Mouse (Mus musculus) right cerebral cortex, postnatal 4 days (tissue): ENCODE results near the gene Rtf2.

Source experiments
- DNase-seq: peaks from one replicate; pipeline ENCODE4 v3.0.0-alpha.2; 2022

Gene Rtf2

GRCm38 (mm10) chr2:172439843-172440639 lies at the start of gene Rtf2:
TSS of gene Rtf2 (plus strand) at chr2:172440556.
- DNase-seq = peak; percentile 99

- no peak for DNase-seq
These were observed 48.3 kb upstream of the Rtf2 start for GRCm38 (mm10) chr2:172392041-172392521.

GRCm38 (mm10) chr2:172393391-172394051 lies 46.8 kb upstream of the Rtf2 start, which contains the start of gene Cass4:
TSS of gene Cass4 (plus strand) at chr2:172393794.
- no peak for DNase-seq

- DNase-seq = no peak
These were observed 46.3 kb upstream of the Rtf2 start for GRCm38 (mm10) chr2:172394052-172394392.

GRCm38 (mm10) chr2:172394671-172395070 lies 45.7 kb upstream of the Rtf2 start:
- DNase-seq = no peak

GRCm38 (mm10) chr2:172395961-172396360 lies 44.4 kb upstream of the Rtf2 start:
- no peak for DNase-seq

- no peak for DNase-seq
These were observed 40.5 kb upstream of the Rtf2 start for GRCm38 (mm10) chr2:172399901-172400300.

- DNase-seq = no peak
These were observed 39.1 kb upstream of the Rtf2 start for GRCm38 (mm10) chr2:172401116-172401825.

GRCm38 (mm10) chr2:172404239-172404638 lies 36.1 kb upstream of the Rtf2 start:
- DNase-seq = no peak

- no peak for DNase-seq
These were observed 35.3 kb upstream of the Rtf2 start for GRCm38 (mm10) chr2:172405011-172405410.

- DNase-seq = no peak
These were observed 34.2 kb upstream of the Rtf2 start for GRCm38 (mm10) chr2:172406173-172406572.

GRCm38 (mm10) chr2:172407499-172407898 lies 32.9 kb upstream of the Rtf2 start:
- no peak for DNase-seq

GRCm38 (mm10) chr2:172410686-172411085 lies 29.7 kb upstream of the Rtf2 start:
- no peak for DNase-seq

GRCm38 (mm10) chr2:172411091-172411490 lies 29.3 kb upstream of the Rtf2 start:
- DNase-seq = no peak

GRCm38 (mm10) chr2:172412454-172412853 lies 27.9 kb upstream of the Rtf2 start:
- no peak for DNase-seq

GRCm38 (mm10) chr2:172413273-172413672 lies 27.1 kb upstream of the Rtf2 start:
- no peak for DNase-seq

GRCm38 (mm10) chr2:172413894-172414293 lies 26.5 kb upstream of the Rtf2 start:
- no peak for DNase-seq

- DNase-seq = no peak
These were observed 24.1 kb upstream of the Rtf2 start for GRCm38 (mm10) chr2:172416218-172416617.

- no peak for DNase-seq
These were observed 23.5 kb upstream of the Rtf2 start for GRCm38 (mm10) chr2:172416876-172417275.

GRCm38 (mm10) chr2:172418208-172418607 lies 22.1 kb upstream of the Rtf2 start:
- DNase-seq = no peak

GRCm38 (mm10) chr2:172430609-172431008 lies 9.7 kb upstream of the Rtf2 start:
- no peak for DNase-seq

GRCm38 (mm10) chr2:172433746-172434145 lies 6.6 kb upstream of the Rtf2 start:
- no peak for DNase-seq

GRCm38 (mm10) chr2:172437371-172437952 lies 2.9 kb upstream of the Rtf2 start:
- DNase-seq = no peak
